Mouse (Mus musculus) CH12.LX (cell line): ENCODE data around the gene Fgfr2.

Source experiments
- CTCF ChIP-seq, 2 experiments: IDR thresholded peaks in 1 of 2; conservative IDR thresholded peaks in 1 of 2; 2 replicates each; pipeline ENCODE4 v1.5.1; 2011 to 2012; ENCODE audit warnings: low read depth in 2 of 2, low read length in 2 of 2, improper control_type of control experiment in 1 of 2, inconsistent platforms in 1 of 2, mild to moderate bottlenecking in 1 of 2, moderate library complexity in 1 of 2
- EP300 ChIP-seq: IDR thresholded peaks from 2 replicates; pipeline ENCODE4 v1.6.1; 2011; ENCODE audit warnings: low read length, improper control_type of control experiment

- TF ChIP-seq EP300, result no peak
- no peak for TF ChIP-seq CTCF (conservative IDR thresholded peaks at IDR 0.05 in 1 of 2, IDR thresholded peaks at IDR 0.05 in 1 of 2; ENCODE audit: low read depth in 2 of 2, low read length in 2 of 2)
Observed at GRCm38 (mm10) chr7:132817056-132817455, 306.1 kb downstream of the Fgfr2 start.
